Mouse (Mus musculus) regulatory T cell (primary cell): Measurements from ENCODE around the gene Spock1.

Source experiments
- in situ Hi-C: fragments of 300-600 bp; cut with MboI, MseI; formaldehyde crosslinking; loops from one replicate; pipeline ENCODE4 v1.15.1; 2025; ENCODE audit warnings: high pct_unique_total_duplicates

The Spock1 gene

DNA sequence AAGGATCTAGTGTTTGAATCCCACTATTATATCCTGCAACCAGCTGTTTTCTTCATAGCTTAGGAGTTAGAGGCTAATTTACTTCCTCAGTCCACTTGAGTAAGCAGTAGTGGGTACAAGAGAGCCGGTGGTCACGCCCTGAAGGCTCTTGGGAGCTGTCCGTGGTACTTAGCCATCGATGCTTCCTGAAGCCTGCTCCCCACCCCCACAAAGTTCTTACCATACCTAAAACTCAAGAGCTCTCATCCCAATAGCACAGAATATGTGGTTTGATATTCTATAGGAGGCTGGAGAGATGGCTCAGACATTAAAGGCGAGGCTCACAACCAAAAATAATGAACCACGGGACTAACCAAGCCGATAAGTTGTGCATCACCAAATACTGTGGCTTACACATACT, 40.5 kb downstream of the Spock1 start:
- in situ Hi-C loops = no loop called here

DNA sequence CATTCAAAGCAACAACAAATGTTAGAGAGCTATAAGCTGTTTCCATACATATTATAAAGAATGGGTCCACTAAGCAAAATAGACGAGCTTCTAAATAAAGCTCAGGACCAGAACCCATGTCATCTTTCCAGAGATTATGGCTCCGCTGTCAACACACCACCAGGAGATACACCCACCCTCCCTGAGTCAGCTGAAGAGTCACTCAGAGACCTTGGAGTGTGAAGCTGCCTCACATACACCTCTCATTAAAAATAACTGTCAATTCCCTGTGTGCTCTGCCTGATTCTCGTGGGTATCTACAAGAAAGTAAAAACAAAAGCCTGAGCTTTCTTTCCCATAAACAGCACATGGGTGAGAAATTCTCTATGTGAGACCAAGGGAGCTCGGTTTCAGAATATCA, 43.1 kb downstream of the Spock1 start:
- in situ Hi-C loops = no loop called here

DNA sequence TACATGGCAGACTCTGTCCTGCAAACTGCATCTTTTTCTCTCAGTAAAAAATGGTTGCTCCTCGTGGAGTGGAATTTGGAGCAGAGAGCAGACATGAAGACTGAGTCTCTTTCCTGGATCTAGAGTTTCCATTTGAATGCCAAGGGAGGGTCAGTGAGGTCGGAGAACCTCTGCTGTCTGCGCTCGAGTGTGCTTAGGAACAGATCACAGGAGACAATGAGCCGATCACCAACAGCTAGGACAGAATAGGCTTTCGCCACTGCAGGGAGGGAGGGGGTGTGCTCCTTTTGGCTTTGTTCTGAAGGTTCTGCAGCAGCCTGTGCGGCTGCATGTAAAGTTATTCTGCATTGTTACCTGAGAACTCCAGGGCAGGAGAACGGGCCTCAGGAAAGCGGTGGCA, 49.6 kb downstream of the Spock1 start:
- in situ Hi-C loops = no loop called here

DNA sequence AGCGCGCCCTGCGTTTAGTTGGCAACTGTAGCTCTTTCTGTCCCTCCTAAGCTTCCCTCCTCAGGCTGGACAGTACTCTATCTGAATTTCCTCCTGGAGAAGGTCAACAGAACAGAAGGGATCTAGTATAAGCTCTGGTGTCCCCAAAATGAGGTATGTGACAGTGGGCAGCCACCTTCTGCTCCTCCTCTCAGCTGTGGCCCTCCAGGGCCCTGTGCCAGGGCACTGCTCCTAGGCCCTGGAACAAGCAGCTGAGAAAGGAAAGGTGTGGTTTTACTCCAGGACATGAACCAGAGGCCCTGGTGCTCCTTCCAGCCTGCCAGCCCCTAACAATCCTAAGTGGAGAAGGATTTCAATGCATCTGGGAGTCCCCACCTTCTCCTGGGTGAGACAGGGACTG, 51.1 kb downstream of the Spock1 start:
- in situ Hi-C loops = no loop called here

DNA sequence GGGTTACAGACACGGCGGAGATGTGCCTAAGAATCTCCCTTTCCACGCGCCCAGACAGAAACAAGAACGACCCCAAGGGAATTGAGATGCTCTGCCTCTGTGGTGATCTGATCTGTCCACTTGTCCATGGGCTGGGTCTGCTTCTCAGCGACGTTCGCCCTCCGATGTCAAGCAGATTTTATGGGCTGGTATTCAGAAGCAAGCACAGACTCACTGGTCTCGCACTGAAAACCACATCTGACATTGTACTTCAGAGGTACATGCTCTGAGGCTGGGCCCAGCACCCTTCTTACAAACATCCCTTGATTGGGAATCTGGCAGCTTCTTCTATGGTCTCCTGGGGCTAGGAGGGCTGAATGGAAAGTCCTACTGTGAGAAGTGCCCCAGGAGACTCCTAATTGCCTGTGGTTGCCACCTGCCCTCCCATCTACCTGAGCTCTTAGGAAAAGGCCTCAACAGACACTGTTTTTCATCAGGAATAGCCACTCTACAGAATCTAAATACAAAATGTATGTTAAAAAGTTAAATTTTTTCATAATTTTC, 51.8 kb downstream of the Spock1 start:
- in situ Hi-C loops = no loop called here

DNA sequence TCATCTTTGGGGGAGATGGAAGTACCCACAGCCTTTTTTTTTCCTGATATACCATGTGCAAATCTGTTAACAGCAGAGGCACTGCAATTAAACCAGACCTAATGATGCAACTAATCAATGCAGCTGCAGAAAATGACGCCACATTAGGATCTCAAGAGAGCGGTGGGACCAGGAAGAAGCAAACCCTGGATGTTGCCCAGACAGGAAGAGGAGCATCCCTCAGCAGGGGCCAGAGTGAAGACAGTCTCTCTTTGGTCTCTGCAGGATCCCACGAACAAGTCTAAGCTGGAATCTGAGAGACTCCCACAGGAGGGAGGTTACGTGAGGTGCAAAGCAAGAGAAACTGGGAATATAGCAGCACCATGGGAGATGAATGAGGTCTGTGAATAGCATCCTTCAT, 52.4 kb downstream of the Spock1 start:
- in situ Hi-C loops = no loop called here

DNA sequence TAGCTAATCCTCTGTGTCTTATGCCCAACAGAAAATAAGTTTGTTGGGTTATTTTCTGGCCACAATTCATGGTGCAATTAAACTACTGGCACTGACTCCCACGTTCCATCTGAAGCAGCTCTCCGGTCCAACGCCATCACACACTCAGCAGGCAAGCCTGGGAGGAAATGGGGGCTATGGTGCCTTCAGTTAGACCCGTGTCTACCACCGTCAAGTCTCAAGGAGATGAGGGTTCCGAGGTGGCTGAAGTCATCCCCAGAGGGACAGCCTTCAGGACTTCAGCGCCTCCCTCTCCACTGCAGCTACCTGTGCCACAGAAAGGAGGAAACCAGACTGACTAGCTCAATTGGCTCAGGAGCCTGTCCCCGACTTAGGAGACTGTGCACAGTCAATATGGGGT, 53.7 kb downstream of the Spock1 start:
- in situ Hi-C loops = no loop called here

DNA sequence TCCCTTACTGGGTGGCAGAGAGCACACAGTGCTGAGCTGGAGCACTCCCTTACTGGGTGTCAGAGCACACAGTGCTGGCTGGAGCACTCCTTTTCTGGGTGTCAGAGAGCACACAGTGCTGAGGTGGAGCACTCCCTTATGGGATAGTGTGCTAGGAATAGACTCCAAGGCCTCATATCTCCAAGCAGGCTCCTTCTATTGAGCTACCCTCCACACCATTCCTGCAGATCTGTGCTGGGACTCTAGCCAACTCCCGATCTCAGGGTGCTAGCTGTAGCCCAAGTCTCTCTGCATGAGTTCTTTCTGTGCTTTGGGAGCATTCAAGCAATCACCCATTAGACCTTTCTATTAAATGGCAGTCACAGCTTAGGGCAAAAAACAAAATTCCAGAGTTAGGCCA, 54.5 kb downstream of the Spock1 start:
- in situ Hi-C loops = no loop called here

DNA sequence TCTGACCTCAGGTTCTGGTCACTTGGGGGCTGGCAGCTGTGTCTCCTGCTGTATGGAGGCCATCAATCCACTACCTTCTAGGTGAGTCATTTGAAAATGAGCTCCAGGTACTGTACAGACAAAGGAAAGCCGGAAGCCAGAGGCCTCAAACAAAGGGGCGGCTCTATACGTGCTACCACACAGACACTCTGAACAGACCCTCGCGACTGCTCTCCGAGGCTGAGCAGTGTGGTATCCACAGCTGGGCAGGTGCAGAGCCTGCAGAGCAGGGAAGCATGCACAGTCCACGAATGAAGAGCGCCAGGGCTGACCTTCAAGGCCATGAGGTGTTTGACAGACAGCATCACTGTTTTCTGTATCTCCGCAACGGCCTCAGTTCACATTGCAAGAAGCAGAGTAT, 55.0 kb downstream of the Spock1 start:
- in situ Hi-C loops = no loop called here

DNA sequence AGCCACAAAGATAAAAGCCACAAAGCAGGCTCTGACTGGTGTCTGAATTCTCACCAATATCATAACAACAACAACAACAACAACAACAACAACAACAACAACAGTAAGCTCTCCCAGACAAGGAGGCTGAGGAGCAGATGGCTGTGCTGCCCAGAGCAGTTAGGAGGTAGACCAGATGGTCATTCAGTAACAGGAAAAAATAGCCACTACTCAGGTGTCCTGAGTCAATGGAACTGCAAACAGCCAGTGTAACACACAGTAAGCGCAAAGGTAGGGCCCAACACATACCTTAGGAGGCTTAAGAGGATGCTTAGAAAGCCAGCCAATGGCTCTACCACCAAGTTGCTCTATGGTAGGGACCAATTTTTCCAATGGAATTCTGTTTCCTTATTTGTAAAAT, 59.2 kb downstream of the Spock1 start:
- in situ Hi-C loops = no loop called here

DNA sequence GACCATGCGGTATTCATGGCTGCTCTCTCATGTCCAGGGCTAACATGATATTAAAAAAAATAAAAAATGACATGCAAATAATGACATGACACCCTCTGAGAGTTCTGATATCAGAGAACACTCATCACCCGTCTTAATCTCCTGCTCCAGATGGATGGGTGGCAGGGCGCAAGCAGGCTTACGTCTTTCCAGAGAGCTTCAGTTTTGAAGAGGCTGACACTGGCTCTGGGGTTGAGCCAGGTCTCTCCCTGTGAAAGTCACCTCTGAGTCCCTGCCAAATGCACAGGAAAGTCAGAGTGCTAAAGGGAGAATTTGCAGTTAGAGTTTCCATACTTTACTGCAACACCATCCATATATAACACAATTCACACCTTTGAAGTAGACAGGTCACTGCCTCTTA, 61.0 kb downstream of the Spock1 start:
- in situ Hi-C loops = no loop called here

DNA sequence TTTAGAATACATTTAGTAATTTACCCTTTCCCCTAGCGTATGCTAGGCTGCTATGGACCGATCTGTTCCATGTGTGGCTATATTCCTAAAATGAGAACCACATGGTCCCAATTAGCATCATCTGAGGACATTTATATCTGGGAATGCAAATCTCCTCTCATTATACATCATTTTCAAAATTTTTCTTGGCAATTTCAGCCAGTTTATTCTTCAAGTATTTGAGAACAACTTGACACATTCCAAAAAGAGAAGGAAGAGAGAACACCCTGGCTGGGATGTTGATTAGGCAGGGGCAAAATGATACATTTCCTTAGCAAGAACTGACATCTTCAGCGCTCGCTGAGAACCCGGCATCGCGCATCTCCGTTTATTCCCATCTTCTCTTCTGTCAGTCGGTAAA, 61.7 kb downstream of the Spock1 start:
- in situ Hi-C loops = no loop called here

DNA sequence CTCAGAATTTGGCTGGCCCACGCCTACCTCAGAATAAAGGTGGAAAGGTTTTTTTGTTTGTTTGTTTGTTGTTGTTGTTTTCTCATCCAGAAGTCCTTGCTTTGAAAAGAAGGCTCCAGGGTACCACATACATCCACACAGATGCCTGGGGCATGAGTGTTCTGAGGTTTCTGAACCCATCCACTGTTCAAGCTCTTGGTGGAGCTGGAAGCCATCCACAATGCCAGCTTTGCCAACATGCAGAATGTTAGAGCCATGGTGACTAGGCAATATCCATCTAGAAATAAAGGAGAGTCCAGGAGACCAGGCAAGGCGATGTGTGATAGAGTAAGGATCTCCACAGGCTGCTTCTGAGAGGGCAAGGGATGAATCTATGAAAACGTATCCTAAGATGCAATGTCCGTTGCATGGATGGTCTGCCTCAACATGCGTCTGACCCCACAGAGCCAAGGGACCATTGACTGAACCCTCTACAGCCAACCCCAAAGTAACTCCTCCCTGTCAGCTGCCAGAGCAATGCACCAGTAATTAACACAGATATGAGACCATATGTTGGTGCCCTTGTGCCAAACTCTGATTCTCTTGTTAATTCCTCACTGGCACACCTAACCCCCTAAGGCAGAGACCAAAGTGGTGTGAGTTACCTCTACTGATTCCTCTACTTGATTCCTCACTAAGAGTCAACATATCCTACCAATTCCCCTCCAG, 66.8 kb downstream of the Spock1 start:
- in situ Hi-C loops = no loop called here

DNA sequence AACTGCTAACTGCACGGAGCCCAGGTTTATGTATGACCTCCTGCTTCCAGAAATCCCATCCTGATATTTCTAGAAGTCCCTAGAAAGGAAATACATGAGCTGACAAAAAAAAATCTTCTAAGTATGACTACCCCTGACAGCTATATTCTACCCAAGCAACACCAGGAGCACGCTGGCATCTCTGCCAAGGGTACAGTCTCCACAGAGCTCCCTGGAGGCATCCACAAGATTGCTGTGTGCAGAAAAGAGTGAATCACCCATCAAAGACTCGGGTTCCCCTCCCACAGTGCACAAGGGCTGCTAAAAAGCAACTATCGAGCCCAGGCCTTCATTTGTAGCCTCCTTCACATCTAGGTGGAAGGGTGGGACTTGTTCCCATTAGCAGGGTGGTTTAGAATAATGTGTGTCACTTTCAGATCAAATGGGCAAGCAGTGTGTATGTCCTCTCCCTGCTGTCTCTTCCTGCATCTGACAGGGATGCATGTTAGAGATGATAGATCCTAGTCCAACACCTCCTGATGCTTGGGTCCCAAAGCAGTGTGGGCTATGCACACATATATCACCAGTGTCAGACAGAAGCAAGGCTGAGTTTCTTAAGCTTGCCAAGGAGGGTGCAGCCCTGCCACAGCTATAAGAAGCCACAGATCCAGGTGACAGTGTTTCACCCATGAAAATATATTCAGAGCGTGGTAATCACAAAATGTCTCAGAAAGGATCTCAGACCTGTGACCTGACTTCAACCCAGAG, 70.3 kb downstream of the Spock1 start:
- in situ Hi-C loops = no loop called here

DNA sequence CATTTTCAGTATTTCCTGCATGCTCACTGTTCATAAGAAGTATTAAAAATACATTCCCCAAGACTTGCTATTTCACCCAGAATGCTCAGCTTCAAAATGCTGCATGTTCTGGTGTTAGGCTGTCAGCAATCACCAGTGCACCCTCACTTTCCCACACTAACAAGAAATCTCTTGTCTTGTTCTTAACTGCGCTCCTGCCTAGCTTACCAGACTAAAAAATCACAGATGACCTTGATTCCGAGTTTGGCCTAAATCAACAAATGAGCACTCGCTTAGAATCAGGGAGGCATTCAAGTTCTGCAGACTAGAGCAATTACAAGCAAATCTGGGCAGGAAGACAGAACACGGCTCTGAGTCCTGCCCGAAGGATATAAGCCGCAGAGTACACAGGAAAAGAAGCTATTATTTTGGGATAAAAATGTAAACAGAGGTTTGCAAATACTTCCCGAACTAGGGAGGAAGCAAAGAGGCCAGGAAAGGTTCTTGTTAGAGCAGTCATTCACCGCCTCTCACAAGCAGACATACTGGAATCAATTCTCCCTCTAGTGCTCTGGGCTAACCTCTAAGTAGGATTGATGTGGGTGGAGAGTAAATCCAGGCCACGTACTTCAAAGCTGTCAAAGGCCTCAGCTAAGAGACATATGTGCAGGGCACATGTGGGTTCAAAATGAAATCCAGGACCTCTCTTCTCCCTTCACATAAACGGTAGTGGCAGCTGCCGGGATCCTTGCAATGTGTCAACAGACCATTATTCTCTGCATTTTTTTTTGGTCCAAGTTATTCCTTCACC, 76.6 kb downstream of the Spock1 start:
- in situ Hi-C loops = no loop called here

DNA sequence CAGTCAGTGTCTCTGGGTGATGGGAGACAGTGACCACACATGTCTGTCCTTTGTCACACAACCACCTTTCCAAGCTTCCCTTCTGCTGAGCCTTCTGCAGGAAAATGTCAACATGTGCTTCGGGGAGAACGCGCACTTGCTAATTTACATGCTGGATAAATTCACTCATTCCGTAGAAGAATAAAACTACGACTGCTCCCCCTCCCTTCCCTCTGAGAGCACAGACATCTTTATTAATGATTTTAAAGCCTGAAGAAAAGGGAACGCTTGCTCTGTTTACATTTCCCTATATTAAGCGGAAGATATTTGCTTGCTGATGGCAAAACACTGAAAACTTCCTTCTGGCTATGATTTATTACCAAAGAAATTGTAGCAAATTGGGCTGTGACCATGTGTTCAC, 77.2 kb downstream of the Spock1 start:
- in situ Hi-C loops = no loop called here

DNA sequence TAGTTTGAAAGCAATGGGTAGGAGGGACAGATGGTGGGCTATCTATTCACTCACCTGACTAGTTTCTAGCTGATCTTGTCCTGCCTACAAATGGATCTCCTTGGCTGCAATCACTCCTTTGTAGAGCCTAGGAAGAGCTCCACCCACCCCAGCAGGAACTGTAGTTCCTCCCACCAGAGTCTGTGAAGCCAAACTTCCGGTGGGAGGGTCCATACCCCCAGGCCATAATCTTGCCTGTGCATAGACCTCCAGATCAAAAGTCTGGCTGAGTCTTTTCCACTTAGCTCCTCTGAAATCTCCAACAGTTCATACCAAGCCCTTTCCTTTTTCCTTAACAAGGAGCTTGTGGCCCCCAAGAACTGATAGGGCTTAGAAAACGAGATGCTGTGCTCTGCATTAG, 78.0 kb downstream of the Spock1 start:
- in situ Hi-C loops = no loop called here

DNA sequence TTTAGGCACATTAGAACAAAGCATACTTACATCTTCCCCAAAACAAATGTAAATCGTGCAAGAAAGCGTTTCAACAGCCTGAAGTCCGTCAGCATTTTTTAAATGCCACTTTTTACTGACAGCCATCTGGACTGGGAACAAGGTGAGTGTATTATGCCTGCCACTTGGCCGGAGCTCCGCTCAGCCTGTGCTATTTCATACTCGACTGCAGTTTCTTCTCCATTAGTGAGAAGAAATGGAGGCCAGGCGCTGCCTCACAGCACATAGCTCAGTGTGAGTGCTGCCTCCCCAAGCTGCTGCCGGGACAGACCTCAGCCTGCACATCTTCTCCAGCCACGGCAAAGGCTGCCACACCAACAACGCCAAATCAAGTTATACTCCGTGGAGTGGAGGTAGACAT, 91.9 kb downstream of the Spock1 start:
- in situ Hi-C loops = no loop called here

DNA sequence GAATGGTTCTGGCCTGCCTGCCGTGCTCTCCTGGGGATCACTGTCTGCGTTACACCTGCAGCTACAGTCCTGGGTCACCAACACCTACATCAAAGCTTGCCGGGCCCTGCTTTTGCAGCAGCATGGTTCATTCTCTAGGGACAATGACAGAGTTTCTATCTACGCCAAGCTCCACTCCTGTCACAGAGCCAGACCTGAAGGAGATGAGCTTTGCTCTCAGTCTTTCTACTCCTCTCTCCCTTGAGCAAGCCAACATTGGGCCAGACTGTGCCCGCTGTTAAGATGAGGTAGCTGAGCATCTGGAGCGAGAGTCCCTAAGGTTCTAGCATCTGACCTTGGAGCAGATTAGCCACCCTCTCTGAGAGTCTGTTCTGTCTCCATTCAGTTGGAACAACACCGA, 95.5 kb downstream of the Spock1 start:
- in situ Hi-C loops = no loop called here

DNA sequence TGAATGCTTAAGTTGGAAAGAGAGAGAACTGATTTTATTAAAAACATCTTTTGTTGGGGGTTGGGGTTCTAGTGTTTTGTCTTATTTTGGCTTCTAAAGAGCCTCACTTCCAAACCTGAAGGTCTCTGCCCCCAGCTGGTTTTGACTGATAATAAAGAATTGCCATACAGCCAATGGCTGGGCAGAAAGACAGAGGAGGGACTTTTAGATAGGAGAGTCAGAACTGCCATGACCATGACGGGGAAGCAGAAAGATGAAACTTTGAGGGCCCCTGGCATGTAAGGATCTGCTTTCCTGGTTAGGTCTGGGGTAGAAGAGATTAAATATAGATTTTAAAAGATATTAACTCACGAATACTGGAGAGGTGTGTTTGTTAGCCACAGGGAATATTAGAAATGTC, 96.9 kb downstream of the Spock1 start:
- in situ Hi-C loops = no loop called here

DNA sequence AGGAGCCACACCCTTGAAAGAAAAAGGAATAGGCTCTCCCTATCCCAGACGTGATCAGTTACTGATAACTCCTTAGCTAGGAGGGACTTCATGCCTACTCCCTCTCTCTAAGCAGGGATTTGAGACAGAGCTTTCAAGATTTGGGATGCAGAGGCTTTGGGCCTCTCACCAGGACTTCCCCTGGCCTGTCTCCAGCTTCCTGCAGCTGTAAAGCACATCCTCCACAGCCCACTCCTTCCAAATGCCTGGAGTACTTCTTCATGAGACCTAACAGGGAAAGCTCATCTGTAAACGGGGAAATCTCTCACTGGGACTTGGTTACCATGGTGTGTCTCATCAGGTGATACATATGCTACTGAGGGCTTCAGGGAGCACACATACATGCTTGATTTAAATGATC, 97.3 kb downstream of the Spock1 start:
- in situ Hi-C loops = no loop called here

DNA sequence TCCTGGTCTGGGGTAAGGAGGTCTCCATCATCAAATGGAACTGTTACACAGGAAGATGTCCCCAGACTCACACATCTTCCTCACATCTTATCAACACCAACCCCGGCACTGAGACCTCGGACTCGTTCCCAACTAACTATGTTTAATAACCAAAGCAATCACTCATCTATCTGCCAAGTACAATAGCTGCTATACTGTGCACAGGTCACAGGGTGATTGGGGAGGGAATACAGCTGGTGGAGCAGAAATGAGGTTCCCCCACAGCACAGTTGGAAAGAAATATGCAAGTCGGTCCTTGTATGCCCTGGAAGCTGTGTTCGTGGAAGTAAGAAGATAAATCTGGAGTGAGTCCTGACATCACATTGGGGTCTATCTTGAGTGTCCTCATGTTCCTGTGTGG, 98.0 kb downstream of the Spock1 start:
- in situ Hi-C loops = no loop called here

DNA sequence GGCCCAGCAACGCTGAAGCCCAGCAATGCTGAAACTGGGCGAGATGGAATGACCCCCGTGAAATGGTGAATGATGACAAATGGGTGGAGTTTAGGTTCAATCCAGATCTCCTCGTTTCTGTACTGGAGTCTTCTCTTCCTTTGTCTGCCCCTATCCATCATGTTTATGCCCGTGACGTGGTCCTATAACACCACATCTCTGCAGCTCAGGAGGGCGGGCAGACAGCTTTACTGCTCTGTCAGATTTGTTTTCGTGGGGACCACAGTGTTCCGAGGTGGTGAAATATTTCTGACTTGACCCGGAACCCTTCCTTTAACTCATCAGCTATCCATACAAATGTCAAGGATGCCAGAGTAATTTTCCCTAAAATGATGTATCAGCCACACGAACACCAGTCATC, 98.5 kb downstream of the Spock1 start:
- in situ Hi-C loops = no loop called here
